Mouse (Mus musculus) G1E (cell line): Measurements from ENCODE around the gene Grik3. TPM values are rescaled to one million over a fixed set of nuclear protein-coding genes. Genes with fewer than 3 reads are reported as not detected.

Experiments used
- ATAC-seq: 2 replicates; pipeline ENCODE4 v1.8.0; 2016; ENCODE audit warnings: mild to moderate bottlenecking; ENCODE audit not compliant: insufficient number of reproducible peaks, poor library complexity, low FRiP score, severe bottlenecking; ENCODE audit errors: extremely low read depth
- DNase-seq: peaks from one replicate; pipeline ENCODE4 v3.0.0; 2012; ENCODE audit warnings: low spot score
- H3K27me3 ChIP-seq: 2 replicates; pipeline ENCODE4 v1.6.1; 2012; ENCODE audit warnings: mild to moderate bottlenecking, low read length, inconsistent platforms; ENCODE audit not compliant: insufficient read depth
- H3K36me3 ChIP-seq: replicated peaks from 2 replicates; pipeline ENCODE3; 2012; ENCODE audit warnings: mild to moderate bottlenecking, inconsistent platforms
- H3K4me1 ChIP-seq: 2 replicates; pipeline ENCODE4 v1.6.1; 2012; ENCODE audit warnings: low read depth, low read length, inconsistent platforms, mixed read lengths; ENCODE audit not compliant: insufficient read depth
- H3K4me3 ChIP-seq: 2 replicates; pipeline ENCODE4 v1.5.1; 2012; ENCODE audit warnings: low read depth, mild to moderate bottlenecking, inconsistent platforms, low read length, moderate library complexity, mixed read lengths
- H3K9me3 ChIP-seq: replicated peaks from 2 replicates; pipeline ENCODE4 v1.6.1; 2012; ENCODE audit warnings: inconsistent platforms
- CTCF ChIP-seq: IDR thresholded peaks from 2 replicates; pipeline ENCODE4 v1.5.1; 2012; ENCODE audit warnings: low read depth, low read length, inconsistent platforms, mixed read lengths
- GATA1 ChIP-seq: IDR thresholded peaks from 2 replicates; pipeline ENCODE4 v1.6.1; 2012; ENCODE audit warnings: borderline replicate concordance, low read length, inconsistent platforms, mixed read lengths
- GATA2 ChIP-seq: IDR thresholded peaks from 2 replicates; pipeline ENCODE4 v1.6.1; 2012; ENCODE audit warnings: low read depth, low read length, inconsistent platforms, borderline replicate concordance
- POLR2AphosphoS5 ChIP-seq: IDR thresholded peaks from 2 replicates; pipeline ENCODE4 v1.6.1; 2012; ENCODE audit warnings: low read depth, low read length, inconsistent platforms; ENCODE audit not compliant: insufficient replicate concordance
- TAL1 ChIP-seq: conservative IDR thresholded peaks from 2 replicates; pipeline ENCODE4 v1.6.1; 2012; ENCODE audit warnings: low read depth, low read length, inconsistent platforms, mixed read lengths
- polyA plus RNA-seq: library from polyadenylated mRNA; stranded (reverse); fragments of >175 nt; gene quantifications from 2 replicates; pipeline ENCODE4 v1.2.3, GENCODE M21; 2012
- total RNA-seq, 2 experiments: library from RNA; stranded (forward) in 1 of 2; stranded (reverse) in 1 of 2; fragments of 200-1000 nt in 1 of 2; fragments of >200 nt in 1 of 2; fragmentation: Nextera tagmentation in 1 of 2; gene quantifications; 2 replicates each; pipeline ENCODE4 v1.2.3; 2014 to 2017

The Grik3 gene
- total and polyA plus RNA-seq, 3 experiments, result 0.05 TPM; not detected in 2

DNA sequence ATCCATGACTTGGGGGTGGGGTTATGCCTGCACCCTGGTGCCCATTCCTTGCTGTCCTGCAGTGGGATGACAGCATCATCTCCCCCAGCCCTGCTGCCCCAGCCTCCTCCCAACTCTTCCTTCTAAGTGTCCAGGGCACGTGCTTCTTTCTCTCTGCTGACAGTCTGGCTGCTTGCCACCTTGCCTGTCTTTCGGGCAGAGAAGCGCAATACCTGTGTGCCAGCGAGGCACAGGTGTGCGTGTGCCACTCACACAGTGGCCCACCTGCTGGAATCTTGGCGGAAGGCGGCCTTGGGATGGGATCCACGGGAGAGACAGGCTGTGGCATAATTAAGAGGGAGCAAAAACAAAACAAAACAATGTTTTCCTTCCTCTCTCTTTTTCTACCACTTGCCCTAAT is 6.4 kb upstream of the Grik3 start:
- H3K4me1 ChIP-seq, result no peaks in the 10 kb centered on the region
- DNase-seq (no peak), ATAC-seq (no peak)
- H3K36me3 ChIP-seq, result no peaks in the 10 kb centered on the region
- peaks cover 90% of the 10 kb centered on the region for H3K9me3 ChIP-seq
- no peaks in the 10 kb centered on the region for H3K27me3 ChIP-seq
- TF ChIP-seq GATA1 (no peak), POLR2AphosphoS5 (no peak), GATA2 (no peak), TAL1 (no peak), CTCF (no peak)
- H3K4me3 ChIP-seq, result no peak overlapping the region

DNA sequence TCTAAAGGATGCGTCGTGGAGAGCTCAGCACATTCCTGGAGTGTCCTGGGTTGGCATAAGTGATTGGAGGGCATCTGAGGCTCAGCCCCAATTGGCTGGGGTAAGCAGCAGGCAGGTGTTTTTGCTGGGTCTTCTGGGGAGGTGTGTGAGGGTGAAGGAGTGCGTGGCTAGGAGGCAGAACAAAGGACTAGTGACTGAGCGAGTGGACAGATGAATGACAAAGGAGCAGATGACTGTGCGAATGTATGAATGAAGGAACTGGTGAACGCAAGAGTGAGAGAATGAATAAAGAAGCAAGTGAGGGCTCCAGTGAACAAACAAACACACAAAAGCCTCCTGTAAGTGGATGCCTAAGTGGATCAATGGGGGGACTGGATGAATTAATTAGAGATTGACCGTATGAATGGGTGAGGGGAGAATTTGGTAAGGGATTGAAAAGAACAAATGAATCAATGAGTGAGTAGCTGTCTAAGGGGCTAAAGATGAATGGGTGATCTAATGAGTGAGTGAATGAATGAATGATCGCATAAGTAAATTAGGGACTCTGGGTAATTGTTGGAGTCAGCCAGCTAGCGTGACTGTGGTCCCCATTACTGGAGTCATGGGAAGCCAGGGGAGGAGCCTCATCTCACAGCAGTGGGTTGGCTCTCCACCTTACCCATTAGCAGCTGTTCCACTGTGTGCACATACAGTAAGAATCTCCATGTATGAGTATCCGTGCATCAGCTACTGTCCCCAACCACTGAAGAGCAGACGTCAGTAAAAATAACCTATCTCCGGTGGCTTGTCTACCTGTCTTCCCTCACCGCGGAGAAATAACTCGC is 4.9 kb upstream of the Grik3 start:
- TF ChIP-seq GATA1 (no peak), TAL1 (no peak), GATA2 (no peak), CTCF (no peak), POLR2AphosphoS5 (no peak)
- Histone ChIP-seq H3K27me3 (no peaks in the 10 kb centered on the region), H3K36me3 (no peaks in the 10 kb centered on the region), H3K9me3 (peaks cover 88% of the 10 kb centered on the region), H3K4me3 (no peak overlapping the region; the same call in 1 of the 2 replicates), H3K4me1 (no peaks in the 10 kb centered on the region)
- DNase-seq, result no peak
- no peak for ATAC-seq

DNA sequence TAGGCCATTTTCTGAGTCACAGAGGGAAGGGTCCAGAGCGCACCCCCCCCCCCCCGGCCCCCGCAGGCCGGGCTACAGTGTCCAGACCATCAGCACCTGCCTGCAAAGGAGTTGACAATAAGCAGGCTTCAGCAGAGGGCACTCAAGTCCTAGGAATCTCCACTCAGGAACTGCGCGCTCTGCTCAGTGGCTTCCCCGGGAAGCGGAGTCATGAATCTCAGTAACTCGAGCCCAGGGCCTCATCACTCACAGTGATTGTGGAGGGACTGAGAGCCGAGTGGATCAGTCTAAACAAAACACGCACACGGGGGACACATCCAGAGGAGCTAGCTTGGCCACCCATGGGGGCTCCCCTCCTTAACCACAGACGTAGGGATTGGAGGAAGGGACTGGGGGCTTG is 3.9 kb upstream of the Grik3 start:
- DNase-seq, result no peak
- no peak for ATAC-seq
- TF ChIP-seq GATA1 (no peak), TAL1 (no peak), CTCF (no peak), POLR2AphosphoS5 (no peak), GATA2 (no peak)
- no peaks in the 10 kb centered on the region for H3K27me3 ChIP-seq
- no peaks in the 10 kb centered on the region for H3K36me3 ChIP-seq
- H3K9me3 ChIP-seq, result peaks cover 88% of the 10 kb centered on the region
- no peak overlapping the region for H3K4me3 ChIP-seq
- H3K4me1 ChIP-seq, result no peaks in the 10 kb centered on the region

DNA sequence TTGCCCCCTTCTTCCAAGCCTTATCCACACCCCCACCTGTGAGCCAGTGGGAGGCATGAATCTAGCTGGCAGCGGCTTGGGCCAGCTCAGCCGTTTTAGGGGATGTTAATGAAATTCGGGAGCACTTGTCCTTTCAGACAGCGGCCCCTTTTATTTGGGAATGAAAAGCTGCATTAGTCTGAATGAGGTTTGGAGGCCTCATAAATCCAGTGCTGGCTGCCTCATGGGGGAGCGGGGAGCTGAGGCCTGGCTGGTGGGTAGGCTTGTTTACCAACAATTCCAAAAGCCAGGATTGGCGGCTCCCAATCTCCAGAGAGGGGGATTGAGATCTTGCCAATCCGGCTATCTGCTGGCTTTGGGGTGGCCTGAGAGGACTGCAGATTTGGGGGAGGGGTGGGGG is 3.5 kb upstream of the Grik3 start:
- H3K27me3 ChIP-seq, result no peaks in the 10 kb centered on the region
- no peak for TF ChIP-seq POLR2AphosphoS5
- TF ChIP-seq GATA2, result no peak
- no peak for TF ChIP-seq CTCF
- no peak for TF ChIP-seq GATA1
- no peak for TF ChIP-seq TAL1
- H3K4me1 ChIP-seq, result no peaks in the 10 kb centered on the region
- peaks cover 88% of the 10 kb centered on the region for H3K9me3 ChIP-seq
- DNase-seq (peak; percentile 2), ATAC-seq (no peak)
- H3K36me3 ChIP-seq, result no peaks in the 10 kb centered on the region
- no peak overlapping the region for H3K4me3 ChIP-seq

DNA sequence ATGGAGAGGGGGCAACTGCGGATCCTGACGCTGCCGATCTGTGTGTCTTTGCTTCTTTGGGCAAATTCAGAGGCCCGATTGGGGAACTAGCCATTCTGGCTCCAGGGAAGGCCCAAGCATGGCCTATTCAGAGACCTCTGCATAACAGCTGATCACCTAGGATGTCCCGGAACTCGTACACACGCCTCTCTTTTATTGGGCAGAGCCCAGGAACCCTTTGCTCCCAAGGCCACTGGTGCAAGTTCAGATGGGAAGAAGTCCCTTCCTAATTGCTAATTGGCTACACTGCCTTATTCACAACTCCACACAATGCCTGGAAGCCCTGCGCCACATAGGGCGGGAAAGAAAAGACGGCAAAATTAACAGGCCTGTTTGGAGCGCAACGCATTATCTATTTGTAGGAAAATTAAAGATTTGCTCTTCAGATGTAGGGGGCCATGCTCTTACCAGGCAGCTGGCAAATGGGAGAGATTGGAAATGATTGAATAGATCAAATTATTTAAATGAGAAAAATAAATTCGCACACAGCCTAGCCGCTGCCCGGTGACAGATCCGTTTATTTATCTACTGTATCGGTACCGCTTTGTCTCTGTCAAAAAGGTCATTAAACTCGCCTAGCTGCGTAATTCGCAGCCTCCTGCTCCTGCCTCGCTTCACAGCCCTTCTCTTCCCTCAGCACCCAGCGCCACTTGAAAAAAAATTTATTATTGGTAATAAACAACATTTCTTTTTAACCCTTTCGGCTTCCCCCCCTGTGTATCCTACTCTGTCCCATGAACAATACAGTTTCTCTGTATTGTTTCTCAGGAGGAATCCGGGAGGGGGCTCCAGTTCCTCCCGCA is 1.5 kb upstream of the Grik3 start:
- ATAC-seq (no peak), DNase-seq (no peak)
- Histone ChIP-seq H3K27me3 (no peaks in the 10 kb centered on the region), H3K36me3 (no peaks in the 10 kb centered on the region), H3K9me3 (peaks cover 90% of the 10 kb centered on the region), H3K4me3 (no peak overlapping the region), H3K4me1 (no peaks in the 10 kb centered on the region)
- TF ChIP-seq GATA2 (no peak), POLR2AphosphoS5 (no peak), TAL1 (no peak), CTCF (no peak), GATA1 (no peak)
